Mouse (Mus musculus) frontal cortex, postnatal 36 days (tissue): ENCODE results near the gene Eef1a2.

Source experiments
- DNase-seq, 2 experiments: peaks; one replicate each; pipeline ENCODE4 v3.0.0; 2022; ENCODE audit warnings: low spot score in 2 of 2

Gene Eef1a2

GRCm38 (mm10) chr2:181133837-181134590, 22.8 kb downstream of the Eef1a2 start:
- peak in 1 of 2 experiments; percentile 23 for DNase-seq

- DNase-seq = peak in 1 of 2 experiments; percentile 50
These were observed 26.6 kb downstream of the Eef1a2 start for GRCm38 (mm10) chr2:181130245-181130644.

GRCm38 (mm10) chr2:181128963-181129362, 27.9 kb downstream of the Eef1a2 start:
- DNase-seq = peak in 1 of 2 experiments; percentile 41

GRCm38 (mm10) chr2:181127786-181128185, 29.0 kb downstream of the Eef1a2 start:
- no peak for DNase-seq

- DNase-seq = peak in 1 of 2 experiments; percentile 52
These were observed 30.9 kb downstream of the Eef1a2 start for GRCm38 (mm10) chr2:181125726-181126455.

GRCm38 (mm10) chr2:181122642-181123041, 34.2 kb downstream of the Eef1a2 start:
- DNase-seq = no peak

- DNase-seq = no peak
These were observed 35.8 kb downstream of the Eef1a2 start for GRCm38 (mm10) chr2:181120922-181121449.

- peak; percentile 87 to 92 for DNase-seq
These were observed 36.9 kb downstream of the Eef1a2 start for GRCm38 (mm10) chr2:181119952-181120351.

- DNase-seq = no peak
These were observed 40.4 kb downstream of the Eef1a2 start for GRCm38 (mm10) chr2:181116436-181116835.

GRCm38 (mm10) chr2:181115367-181115766, 41.4 kb downstream of the Eef1a2 start:
- no peak for DNase-seq

- no peak for DNase-seq
These were observed 43.0 kb downstream of the Eef1a2 start for GRCm38 (mm10) chr2:181113762-181114361.

- DNase-seq = no peak
These were observed 45.1 kb downstream of the Eef1a2 start for GRCm38 (mm10) chr2:181111665-181112064.

- DNase-seq = no peak
These were observed 52.7 kb downstream of the Eef1a2 start for GRCm38 (mm10) chr2:181104111-181104510.

GRCm38 (mm10) chr2:181102161-181102560, 54.7 kb downstream of the Eef1a2 start:
- no peak for DNase-seq

- no peak for DNase-seq
These were observed 55.2 kb downstream of the Eef1a2 start for GRCm38 (mm10) chr2:181101626-181102025.

GRCm38 (mm10) chr2:181100087-181100486, 56.7 kb downstream of the Eef1a2 start:
- DNase-seq = no peak
